Mouse (Mus musculus) adrenal gland, adult (tissue): ENCODE results near the gene Rtl10.

Experiments
- DNase-seq, 2 experiments: peaks; one replicate each; pipeline ENCODE4 v3.0.0; 2022 to 2023; ENCODE audit warnings: low spot score in 1 of 2; ENCODE audit not compliant: inconsistent age in 2 of 2

The Rtl10 gene

DNA sequence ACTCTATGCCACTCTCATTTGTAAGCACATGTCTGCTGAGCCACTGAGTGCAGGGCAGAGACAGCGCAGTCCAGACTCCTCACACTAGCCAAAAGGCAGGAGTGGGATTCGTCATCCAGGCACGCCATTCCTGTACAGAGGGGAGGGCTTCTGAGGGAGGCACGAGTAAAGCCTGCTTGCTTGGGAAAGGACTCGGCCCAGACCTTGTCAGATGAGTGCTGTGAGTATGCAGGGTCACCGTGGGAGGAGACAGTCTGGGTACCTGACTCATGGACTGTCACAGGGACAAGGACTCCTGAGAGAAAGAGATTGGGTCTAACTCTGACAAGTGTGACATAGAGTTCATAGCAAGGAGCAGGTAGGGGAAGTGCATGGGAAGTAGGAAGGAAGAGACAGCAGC is 40.6 kb downstream of the Rtl10 start:
- DNase-seq, result peak; percentile 18 to 63

DNA sequence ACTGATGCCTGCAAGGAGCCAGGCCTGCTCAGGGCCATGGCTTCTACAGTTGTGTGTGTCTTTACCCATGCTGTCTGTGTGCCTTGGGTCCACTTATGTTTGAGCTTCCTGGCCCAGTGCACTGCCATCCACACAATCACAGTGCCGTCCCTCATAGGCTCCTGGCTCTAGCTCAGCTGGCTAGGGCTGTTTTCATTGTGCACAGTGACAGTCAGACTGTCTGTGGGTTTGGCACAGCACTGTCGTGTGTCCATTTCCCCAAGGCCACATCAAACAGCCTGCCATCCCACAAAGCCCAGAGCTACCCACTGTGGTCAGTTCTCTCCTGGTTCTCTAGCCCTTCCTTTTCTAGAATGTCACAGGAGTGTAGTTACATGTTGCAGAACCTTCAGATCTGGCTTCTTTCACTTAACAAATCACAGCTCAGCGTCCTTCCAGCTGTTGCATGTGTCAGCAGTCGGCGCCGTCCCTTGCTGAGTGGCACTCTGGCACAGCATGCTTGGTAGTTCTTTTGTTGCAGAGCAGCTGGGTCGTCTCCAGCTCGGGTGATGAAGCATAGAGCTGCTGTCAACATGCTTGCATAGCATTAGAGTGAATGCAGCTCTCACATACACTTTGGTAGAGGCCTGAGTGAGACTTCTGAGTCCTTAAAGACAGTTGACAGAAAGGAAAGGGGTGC is 44.6 kb downstream of the Rtl10 start:
- peak; percentile 16 to 60 for DNase-seq

DNA sequence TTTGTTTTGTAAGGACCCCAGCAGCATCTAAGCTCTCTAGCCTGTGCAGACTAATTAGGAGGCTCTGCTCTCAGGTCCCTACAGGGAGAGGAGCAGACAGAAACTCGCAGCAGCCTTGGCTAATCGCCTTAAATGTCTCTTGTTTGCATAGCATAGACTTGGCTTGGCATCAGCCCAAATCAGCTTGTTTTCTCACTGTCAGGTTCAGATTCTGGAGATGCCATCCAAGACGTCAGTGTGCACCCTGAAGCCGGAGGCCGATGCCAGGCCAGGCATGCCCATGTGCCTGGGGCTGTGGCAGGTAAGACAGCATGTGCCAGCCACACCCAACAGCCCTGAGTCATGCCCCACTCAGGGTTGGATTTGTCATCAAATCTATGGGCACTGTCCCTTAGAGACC is 49.2 kb downstream of the Rtl10 start:
- DNase-seq, result no peak
